Mouse (Mus musculus) Muller cell, postnatal 12 days (primary cell): ENCODE data around the gene Bspry.

Experiments used
- DNase-seq: peaks from one replicate; pipeline ENCODE4 v3.0.0-alpha.2; 2015; ENCODE audit errors: inconsistent ontology term

The Bspry gene

GRCm38 (mm10) chr4:62480709-62481605 is 1.1 kb downstream of the Bspry start:
- DNase-seq, result no peak

DNA sequence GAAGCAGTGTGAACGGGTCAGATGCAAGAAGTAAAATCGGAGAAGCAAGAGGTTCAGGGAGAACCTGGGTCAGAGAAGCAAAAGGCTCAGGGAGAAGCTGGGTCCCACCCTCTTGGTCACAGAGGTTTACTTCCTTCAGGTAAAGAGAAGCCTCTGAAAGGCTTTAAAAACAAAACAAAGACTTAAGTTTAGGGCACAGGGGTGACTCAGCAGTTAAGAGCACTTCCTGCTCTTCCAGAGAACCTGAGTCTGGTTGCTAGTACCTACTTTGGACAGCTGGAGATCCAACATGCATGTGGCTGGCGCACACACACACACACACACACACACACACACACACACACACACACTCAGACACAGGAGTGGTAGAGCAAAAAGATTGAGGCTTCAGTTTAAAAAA is 5.1 kb downstream of the Bspry start:
- no peak for DNase-seq

- DNase-seq, result no peak
Observed at GRCm38 (mm10) chr4:62485450-62486161, 5.8 kb downstream of the Bspry start.

DNA sequence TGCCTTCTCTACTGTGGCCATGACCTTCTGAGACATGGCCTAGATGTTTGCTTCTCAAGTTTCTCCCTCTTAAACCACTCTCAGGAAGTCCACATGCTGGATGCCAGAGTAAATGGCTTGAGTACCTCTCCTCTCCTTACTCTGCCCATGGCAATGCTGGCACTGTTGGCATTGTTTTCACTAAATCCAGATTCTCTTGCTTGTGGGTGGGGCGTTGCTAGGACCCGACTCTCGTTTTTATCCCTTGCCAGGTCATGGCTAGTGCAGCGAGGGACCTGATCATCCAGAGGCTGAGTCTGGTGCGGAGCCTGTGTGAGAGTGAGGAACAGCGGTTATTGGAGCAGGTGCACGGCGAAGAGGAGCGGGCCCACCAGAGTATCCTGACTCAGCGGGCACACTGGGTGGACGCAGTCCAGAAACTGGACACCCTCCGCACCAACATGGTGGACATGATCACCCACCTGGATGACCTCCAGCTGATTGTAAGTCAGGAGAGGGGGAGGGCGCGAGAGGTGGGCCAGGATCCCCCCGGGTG is 6.4 kb downstream of the Bspry start:
- DNase-seq, result no peak

DNA sequence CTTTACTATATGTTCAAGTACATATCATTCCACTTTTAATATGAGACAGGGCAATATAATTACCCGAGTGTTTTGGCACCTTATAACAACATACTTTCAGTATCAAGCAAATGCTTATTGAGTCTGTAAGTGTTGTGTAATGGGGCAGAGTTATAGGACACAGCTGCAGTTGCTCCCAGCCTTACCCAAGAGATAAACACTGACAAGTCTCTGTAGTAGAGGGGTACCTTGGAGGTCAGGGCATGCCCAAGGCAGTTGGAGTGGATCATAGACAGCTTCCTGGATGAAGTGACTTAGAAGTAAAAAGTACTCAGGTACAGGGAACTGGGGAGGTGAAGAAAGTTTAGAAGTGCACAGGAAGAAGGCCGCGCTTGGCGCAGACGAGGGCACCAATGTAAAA is 7.3 kb downstream of the Bspry start:
- DNase-seq, result no peak

DNA sequence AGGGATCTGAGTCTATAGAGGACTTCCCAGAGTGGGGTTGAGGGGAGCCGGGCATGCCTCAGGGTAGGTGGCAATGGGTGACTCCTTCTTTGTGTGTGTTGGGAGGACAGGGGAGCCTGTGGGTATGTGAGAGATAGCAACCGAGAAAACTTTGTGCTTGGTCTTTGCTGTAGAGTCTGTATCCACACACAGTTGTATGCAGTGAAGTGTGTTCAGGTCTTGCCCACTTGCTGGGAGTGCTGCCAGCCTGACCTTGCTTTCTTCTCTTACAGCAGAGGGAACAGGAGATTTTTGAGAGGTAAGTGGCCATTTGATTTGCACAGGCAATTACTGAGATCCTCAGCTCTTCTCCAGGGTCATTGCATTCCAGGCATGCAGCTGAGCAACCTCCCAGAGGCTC is 8.1 kb downstream of the Bspry start:
- no peak for DNase-seq

- DNase-seq, result no peak
Observed at GRCm38 (mm10) chr4:62492682-62493081, 12.8 kb downstream of the Bspry start.

GRCm38 (mm10) chr4:62494230-62494629 is 14.4 kb downstream of the Bspry start:
- DNase-seq, result no peak

GRCm38 (mm10) chr4:62495946-62496345 is 16.1 kb downstream of the Bspry start:
- no peak for DNase-seq

- DNase-seq, result peak; percentile 25
Observed at GRCm38 (mm10) chr4:62496815-62497214, 17.0 kb downstream of the Bspry start.

- no peak for DNase-seq
Observed at GRCm38 (mm10) chr4:62500799-62501198, 20.9 kb downstream of the Bspry start.

DNA sequence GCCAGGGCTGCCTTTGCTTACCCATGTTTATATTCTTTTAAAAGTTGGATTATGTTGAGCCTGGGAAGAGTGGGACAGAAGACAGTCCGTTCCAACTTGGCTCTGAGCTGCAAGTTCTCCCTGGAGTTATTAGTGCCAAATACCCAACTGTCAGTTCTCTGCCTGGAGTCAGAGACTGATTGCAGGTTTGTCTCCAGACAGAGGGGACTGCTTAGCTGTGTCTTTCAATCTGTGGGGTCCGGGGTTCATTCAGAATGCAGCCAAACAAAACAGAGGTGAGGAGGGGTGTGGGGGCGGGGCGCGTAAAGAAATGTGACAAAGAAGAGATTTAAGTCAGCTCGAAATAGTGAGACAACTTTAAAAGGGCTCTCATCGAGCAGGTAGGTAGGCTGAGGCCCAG is 21.7 kb downstream of the Bspry start:
- DNase-seq, result peak; percentile 25

DNA sequence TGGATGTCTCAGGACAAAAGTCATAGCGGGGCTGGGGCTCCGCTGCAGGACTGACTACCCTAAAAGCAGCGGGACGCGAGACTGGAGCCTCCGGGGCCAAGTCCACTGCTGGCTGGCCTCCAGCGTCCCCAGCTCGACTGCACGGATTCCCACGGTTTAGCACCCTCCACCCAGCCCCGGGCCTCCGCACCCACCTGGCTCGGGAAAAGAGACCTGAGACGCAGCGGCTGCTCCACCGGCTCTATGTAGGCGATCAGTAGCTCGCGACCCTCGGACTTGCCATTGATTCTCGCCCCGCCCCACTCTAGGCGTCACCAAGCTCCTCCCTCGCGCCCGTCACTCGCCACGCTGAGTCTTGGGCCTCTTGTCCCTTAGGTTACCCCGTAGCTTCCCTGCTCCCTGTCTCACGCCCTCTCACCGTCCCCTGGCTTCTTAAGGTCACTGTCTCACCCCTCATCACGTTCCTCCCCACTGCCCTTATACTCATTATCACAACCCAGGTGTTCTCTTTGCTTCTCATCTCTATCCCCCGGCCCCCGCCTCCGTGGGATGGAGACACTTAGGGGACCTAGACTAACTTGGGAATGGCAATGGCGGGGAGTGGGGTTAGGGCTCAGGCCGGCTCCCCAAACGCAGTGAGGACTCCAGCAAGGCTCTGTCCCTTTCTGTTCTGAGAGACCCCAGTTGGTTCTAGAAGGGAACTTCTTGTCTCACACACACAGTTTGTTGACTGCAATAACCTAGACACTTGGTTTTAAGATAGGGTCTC is 22.3 kb downstream of the Bspry start:
- peak; percentile 86 for DNase-seq

- no peak for DNase-seq
Observed at GRCm38 (mm10) chr4:62502969-62503368, 23.1 kb downstream of the Bspry start.

DNA sequence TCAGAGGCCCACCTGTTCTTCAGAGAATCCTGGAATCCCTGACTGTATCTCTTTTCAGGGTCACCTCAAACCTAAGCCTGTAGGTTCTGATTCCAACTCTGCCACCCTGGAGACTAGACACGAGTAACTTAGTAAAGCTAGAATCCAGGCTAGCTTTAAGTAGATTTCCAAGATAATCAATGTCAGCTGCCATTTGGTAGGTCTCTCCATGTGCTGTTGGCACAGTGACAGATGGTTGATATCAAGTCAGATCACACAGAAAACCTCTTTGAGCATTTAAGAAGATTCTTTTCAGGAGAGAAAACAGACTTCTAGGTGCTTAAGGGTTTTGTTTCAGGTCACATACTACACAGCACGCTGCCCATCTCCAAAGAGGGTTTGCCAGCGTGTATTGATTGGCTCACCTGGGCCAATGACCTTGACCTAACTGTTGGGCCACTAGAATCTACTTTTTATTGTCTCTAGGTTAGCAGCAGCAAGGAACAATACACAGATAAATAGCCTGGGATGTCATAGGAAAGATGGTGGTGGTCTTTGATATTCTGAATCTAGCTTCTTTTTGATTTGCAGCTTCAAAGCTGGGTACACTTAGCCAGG is 23.6 kb downstream of the Bspry start, which contains the start of gene Hdhd3:
Gene Hdhd3 (minus strand): TSS at position 94 of the 597 bp plus-strand sequence.
- no peak for DNase-seq

- DNase-seq, result no peak
Observed at GRCm38 (mm10) chr4:62505991-62506390, 26.1 kb downstream of the Bspry start.

DNA sequence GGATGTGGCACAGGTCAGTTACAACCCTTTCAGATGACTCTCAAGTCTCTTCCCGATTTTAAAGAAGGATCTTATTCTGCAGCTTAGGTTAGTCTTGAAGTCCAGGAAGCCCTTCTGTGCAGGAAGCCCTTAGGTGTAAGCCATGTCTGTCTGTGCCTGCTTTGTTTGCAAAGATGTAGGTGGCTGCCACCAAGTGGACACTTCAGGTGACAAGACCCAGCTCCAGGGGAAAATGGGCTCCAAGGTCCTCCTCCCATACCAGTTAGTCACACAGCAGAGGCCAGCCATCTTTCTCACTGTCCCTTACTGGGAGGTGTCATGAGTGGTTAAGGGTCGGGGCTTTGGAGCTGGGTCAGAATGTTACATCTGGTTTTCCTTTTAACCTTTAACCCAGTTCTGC is 26.9 kb downstream of the Bspry start:
- DNase-seq, result no peak

DNA sequence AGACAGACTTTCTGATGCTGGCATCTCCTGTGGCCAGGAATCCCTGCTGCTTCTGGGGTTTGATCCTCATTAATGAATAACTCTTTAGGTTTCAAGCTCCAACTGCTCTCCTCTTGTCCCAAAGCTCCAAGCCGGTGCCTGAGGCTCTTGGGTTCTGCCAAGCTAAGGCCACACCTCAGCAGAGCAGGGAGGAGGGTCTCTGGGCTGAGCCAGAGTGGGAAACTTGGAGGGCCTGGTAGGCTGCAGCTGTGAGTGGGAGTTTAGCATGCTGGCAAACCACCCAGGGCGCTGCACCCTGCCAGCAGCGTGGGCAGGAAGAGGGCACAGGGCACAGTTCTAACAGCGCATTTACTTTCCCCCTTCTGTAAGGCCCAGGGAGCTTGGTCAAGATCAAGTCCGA is 29.0 kb downstream of the Bspry start:
- peak; percentile 61 for DNase-seq

DNA sequence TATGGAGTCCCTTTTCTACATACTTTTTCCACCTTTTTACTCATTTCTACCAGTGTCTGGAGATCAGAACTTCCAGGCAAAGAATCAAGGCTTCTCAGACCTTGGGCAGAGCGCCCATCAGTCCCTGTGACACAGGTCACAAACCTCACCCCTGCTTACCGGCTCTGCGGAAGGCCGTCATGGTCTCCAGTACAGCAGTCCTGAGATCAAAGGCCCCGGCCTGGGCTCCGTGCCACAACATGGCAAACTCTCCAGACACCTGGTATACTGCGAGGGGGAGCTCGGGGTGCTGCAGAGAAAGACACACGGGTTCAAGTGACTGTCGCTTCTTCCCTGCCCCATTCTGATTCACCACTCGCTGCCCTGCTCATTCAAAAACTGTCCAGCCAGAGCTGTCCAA is 30.1 kb downstream of the Bspry start:
- DNase-seq, result no peak

GRCm38 (mm10) chr4:62513998-62514506 is 34.2 kb downstream of the Bspry start:
- DNase-seq, result no peak

DNA sequence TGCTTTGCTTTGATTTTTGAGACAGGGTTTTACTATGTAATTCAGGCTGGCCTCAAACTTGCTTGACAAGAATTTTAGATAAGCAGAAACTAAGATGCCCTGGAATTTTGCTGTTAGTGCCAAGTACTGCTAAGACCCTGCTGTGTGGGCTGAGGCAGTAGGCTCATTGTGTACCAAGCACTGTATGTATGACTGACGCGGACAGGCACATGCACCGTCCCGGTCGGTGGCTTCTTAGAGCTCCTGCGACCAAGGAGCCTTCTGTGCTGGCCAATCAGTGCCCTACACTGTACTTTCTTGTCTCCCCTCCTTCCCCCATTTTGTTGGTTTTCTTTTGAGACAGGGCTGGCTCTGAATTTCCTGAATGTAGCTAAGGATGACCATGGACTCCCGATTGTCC is 35.1 kb downstream of the Bspry start:
- DNase-seq, result no peak
